Mouse (Mus musculus) heart, adult 2 months (tissue): ENCODE data around the gene Arhgap30. TPM values are rescaled to one million over a fixed set of nuclear protein-coding genes. Genes with fewer than 3 reads are reported as not detected.

Experiments
- DNase-seq, 2 experiments: peaks; one replicate each; pipeline ENCODE4 v3.0.0; 2021
- H3K27ac ChIP-seq: fragments of 200-600 bp; 2 replicates; pipeline ENCODE4 v1.8.1; 2022
- H3K27me3 ChIP-seq: fragments of 200-500 bp; 2 replicates; pipeline ENCODE4 v1.6.1; 2012; ENCODE audit warnings: mild to moderate bottlenecking, low read length, inconsistent platforms, mixed read lengths; ENCODE audit not compliant: control insufficient read depth, insufficient read depth
- H3K36me3 ChIP-seq: fragments of 200-500 bp; 2 replicates; pipeline ENCODE4 v1.6.1; 2012; ENCODE audit warnings: low read length, inconsistent platforms; ENCODE audit not compliant: control insufficient read depth, insufficient read depth
- H3K4me1 ChIP-seq: fragments of 200-500 bp; 2 replicates; pipeline ENCODE4 v1.6.1; 2011; ENCODE audit warnings: low read length; ENCODE audit not compliant: control insufficient read depth, insufficient read depth
- H3K4me3 ChIP-seq: fragments of 200-600 bp; 2 replicates; pipeline ENCODE4 v1.8.1; 2022
- H3K79me2 ChIP-seq: fragments of 200-500 bp; replicated peaks from 2 replicates; pipeline ENCODE4 v1.6.1; 2012; ENCODE audit warnings: mild to moderate bottlenecking, inconsistent platforms, low read length, moderate library complexity, mixed read lengths; ENCODE audit not compliant: control insufficient read depth, insufficient read depth
- H3K9ac ChIP-seq: fragments of 200-500 bp; 2 replicates; pipeline ENCODE4 v1.6.1; 2012; ENCODE audit warnings: low read depth, mild to moderate bottlenecking, control low read depth, inconsistent platforms, low read length, mixed read lengths
- CTCF ChIP-seq: fragments of 200-600 bp; IDR thresholded peaks from 2 replicates; pipeline ENCODE4 v1.8.1; 2022; ENCODE audit warnings: antibody characterized with exemption, mild to moderate bottlenecking, moderate library complexity
- EP300 ChIP-seq: fragments of 200-500 bp; IDR thresholded peaks from 2 replicates; pipeline ENCODE4 v1.6.1; 2011; ENCODE audit warnings: low read depth, low read length, control low read depth; ENCODE audit not compliant: insufficient read depth
- POLR2A ChIP-seq: fragments of 200-500 bp; IDR thresholded peaks from 2 replicates; pipeline ENCODE4 v1.6.1; 2011; ENCODE audit warnings: mild to moderate bottlenecking, low read depth, low read length, control low read depth; ENCODE audit not compliant: insufficient read depth
- WGBS: fragments of 180-500 bp; shearing (Covaris S2); methylation state at CpG from one replicate; pipeline ENCODE4 v1.1.7; 2018; 5-methylcytosine and 5-hydroxymethylcytosine counted together
- intact Hi-C: fragments of 180-260 bp; cut with DNase I; formaldehyde crosslinking; loops from one replicate; pipeline ENCODE4 v1.15.1; 2025
- polyA plus RNA-seq: library from polyadenylated mRNA; depleted of rRNA; stranded (reverse); fragments of >200 nt; gene quantifications from 2 replicates; pipeline ENCODE4 v1.2.3, GENCODE M21; 2012
- total RNA-seq, 2 experiments: library from RNA; stranded (reverse); gene quantifications; 2 replicates each; pipeline ENCODE4 v1.2.3; 2021

Gene Arhgap30
- total and polyA plus RNA-seq, 3 experiments: 2.3 to 3.2 (median 2.4) TPM

DNA sequence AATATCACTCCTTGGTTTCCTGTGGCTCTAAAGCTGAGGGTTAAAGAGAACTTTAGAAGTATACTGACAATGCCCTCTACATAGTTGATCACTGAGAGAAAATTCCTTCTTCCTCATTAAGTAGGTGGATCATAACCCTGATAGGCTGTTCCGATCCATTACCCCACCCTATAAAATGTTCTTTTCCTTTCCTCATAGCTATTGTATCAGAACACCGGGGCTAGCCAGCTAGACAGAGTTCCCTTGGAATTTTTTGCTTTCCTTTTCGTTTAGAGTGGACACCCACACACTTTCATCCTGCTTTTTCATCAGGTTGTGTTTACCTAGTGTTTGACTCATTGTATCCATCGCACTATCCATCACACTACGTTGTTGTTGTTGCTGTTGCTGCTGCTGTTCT is 35.9 kb downstream of the Arhgap30 start:
- Histone ChIP-seq H3K36me3 (no peaks in the 10 kb centered on the region; the same call in 1 of the 2 replicates), H3K79me2 (no peaks in the 10 kb centered on the region), H3K27me3 (no peaks in the 10 kb centered on the region), H3K9ac (no peak overlapping the region), H3K4me3 (no peak overlapping the region), H3K27ac (peak overlapping the region; percentile 4; the same call in 1 of the 2 replicates), H3K4me1 (peaks cover 3% of the 10 kb centered on the region; the same call in 1 of the 2 replicates)
- intact Hi-C loops: no loop called here
- WGBS: 27% methylated on average over 5 of the region's 5 CpGs
- no peak for DNase-seq
- TF ChIP-seq POLR2A: no peak
- TF ChIP-seq EP300: no peak
- TF ChIP-seq CTCF: no peak

DNA sequence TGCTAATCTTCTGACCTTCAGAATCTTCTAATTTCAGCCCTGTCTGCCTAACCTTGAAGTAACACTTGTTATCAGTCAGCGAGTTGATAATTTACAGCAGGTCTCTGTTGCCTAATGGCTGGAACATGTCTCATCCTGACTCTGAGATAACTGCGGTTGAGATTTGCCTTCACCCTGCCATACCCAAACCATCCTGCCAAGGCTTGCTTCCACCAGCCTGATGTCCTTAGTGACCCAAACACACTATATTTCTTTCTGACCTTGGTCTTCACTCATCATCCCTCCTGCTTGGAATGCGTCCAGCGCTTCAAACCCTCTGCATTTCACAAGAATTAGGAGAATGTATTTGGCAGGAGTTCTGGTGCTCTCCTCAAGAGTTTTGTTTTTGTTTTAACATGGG is 36.4 kb downstream of the Arhgap30 start:
- intact Hi-C loops: no loop called here
- peak in 1 of 2 experiments; percentile 40 for DNase-seq
- no peaks in the 10 kb centered on the region; the same call in 1 of the 2 replicates for H3K36me3 ChIP-seq
- H3K79me2 ChIP-seq: no peaks in the 10 kb centered on the region
- peak overlapping the region; percentile 4; the same call in 1 of the 2 replicates for H3K27ac ChIP-seq
- H3K4me1 ChIP-seq: peaks cover 3% of the 10 kb centered on the region; the same call in 1 of the 2 replicates
- H3K4me3 ChIP-seq: no peak overlapping the region
- H3K27me3 ChIP-seq: no peaks in the 10 kb centered on the region
- 35% methylated on average over 4 of the region's 4 CpGs for WGBS
- no peak overlapping the region for H3K9ac ChIP-seq
- TF ChIP-seq POLR2A (no peak), CTCF (no peak), EP300 (0 out of 2 replicates have a peak, but pooled peaks have one; percentile 28)

DNA sequence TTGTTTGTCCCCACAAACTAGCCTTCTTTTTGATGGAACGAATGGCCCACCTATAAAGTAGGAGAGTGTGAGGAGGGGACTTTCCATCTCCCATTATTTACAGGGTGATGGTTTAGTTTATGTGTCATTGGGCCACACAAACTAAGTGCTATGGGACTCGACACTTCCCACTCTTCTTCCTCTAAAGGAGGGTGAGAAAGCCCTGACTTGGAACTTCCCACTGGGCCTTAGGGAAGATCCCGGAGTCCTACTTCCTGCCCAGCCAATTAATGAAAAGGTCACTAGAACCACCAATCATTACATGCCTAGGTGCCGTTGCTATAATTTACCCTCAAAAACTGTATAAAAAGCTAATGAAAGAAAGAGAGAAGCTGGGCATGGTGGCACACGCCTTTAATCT is 43.4 kb downstream of the Arhgap30 start:
- intact Hi-C loops: no loop called here
- H3K27ac ChIP-seq: no peak overlapping the region
- WGBS: 66% methylated on average over 5 of the region's 5 CpGs
- H3K79me2 ChIP-seq: no peaks in the 10 kb centered on the region
- no peak for TF ChIP-seq CTCF
- TF ChIP-seq POLR2A: no peak
- no peak for TF ChIP-seq EP300
- H3K4me3 ChIP-seq: no peak overlapping the region
- H3K27me3 ChIP-seq: no peaks in the 10 kb centered on the region
- H3K4me1 ChIP-seq: peaks cover 2% of the 10 kb centered on the region
- no peak overlapping the region for H3K9ac ChIP-seq
- DNase-seq: no peak
- H3K36me3 ChIP-seq: no peaks in the 10 kb centered on the region

DNA sequence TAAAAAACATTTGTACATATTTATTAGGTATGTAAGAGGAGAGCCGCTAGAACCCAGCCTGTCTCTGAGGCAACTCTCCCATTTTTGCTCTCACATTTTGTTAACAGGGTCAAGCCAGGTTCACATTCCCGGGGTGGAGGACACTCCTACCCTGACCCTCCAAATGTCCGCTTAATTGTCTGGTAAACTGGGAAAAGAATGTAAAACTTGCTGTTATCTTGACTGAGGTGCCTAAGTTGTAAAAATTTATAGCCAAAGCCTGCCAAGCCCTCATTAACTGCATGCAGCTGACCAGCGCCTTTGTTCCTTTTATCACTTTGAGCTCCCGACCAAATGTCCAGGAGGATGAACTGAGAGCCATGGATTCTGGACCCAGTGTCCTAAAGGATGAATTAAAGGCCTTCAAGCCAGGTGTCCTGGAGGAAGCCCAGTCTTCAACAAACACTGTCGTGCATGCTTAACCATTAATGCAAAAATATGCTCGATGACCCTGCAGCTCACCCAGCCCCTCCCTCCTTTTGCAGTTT is 46.6 kb downstream of the Arhgap30 start:
- Histone ChIP-seq H3K4me3 (no peak overlapping the region), H3K79me2 (no peaks in the 10 kb centered on the region), H3K9ac (no peak overlapping the region), H3K36me3 (no peaks in the 10 kb centered on the region; the same call in 1 of the 2 replicates), H3K4me1 (peaks cover 4% of the 10 kb centered on the region), H3K27me3 (no peaks in the 10 kb centered on the region), H3K27ac (no peak overlapping the region)
- WGBS: 62% methylated on average over 7 of the region's 7 CpGs
- no peak for DNase-seq
- TF ChIP-seq EP300 (no peak), POLR2A (no peak), CTCF (no peak)
- intact Hi-C loops: loop anchor here (5.0 kb wide), 1 partner anchor 37 kb away; no protein-coding TSS in a partner anchor

DNA sequence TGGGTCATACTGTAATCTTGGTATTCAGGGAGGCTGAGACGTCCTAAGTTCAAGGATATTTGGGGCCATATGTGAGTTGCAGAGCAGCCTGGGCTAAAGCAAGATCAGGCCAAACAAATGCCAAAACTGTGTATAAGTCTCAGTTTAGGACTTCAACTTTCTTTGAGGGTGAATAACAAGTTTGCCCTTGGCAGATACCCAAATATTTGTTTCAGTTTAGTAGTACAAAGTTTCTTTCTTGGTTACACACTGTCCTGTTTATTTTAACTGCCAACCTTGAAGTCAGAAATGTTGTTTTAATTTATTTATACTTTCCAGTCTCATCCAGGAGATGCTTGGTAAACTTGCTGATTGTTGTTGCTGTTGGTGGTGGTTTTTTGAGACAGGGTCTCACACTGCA is 47.2 kb downstream of the Arhgap30 start:
- intact Hi-C loops: loop anchor here (5.0 kb wide), 1 partner anchor 36 kb away; no protein-coding TSS in a partner anchor
- no peak overlapping the region for H3K9ac ChIP-seq
- no peak for DNase-seq
- TF ChIP-seq POLR2A (no peak), EP300 (no peak), CTCF (no peak)
- 89% methylated on average over 1 of the region's 1 CpGs for WGBS
- H3K79me2 ChIP-seq: no peaks in the 10 kb centered on the region
- no peaks in the 10 kb centered on the region; the same call in 1 of the 2 replicates for H3K36me3 ChIP-seq
- peaks cover 4% of the 10 kb centered on the region for H3K4me1 ChIP-seq
- no peak overlapping the region for H3K4me3 ChIP-seq
- H3K27me3 ChIP-seq: no peaks in the 10 kb centered on the region
- H3K27ac ChIP-seq: no peak overlapping the region
